Mouse (Mus musculus): Measurements from ENCODE around the gene Gm44503.

The Gm44503 gene

DNA sequence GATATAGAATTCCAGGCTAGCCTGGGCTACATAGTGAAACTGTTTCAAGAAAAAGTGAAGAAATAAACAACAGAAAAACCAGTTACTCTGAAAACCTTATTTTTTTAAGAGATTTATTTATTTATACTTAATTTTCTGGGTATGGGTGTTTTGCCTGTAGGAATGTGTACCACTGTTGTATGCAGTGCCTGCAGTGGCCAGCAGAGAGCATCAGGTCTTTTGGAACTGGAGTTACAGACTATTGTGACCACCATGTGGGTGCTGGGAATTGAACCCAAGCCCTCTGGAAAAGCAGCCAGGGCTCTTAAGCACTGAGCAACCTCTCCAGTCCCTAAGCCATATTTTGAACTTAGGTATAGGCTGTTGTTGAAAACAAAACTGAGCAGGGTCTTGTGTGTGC is 14.3 kb downstream of the Gm44503 start:
- no peak for DNase-seq (ENCODE audit: low read depth)

DNA sequence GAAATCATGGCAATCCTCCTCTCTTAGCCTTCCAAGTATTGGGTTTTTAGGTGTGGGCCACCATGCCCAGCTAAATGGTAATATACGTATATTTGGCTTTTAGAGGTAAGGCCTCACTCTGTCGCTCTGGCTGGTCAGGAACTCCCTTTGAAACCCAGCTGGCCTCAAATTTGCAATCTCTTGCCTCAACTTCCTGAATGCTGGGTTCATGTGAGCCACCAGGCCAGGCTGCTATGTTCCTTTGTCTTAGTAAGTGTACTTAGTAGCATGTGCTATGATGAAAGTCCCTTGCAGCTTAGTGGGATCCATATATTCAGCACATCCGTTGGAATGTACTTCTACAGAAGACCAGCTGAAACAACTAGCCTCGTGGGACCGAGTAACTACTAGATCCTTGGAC is 16.1 kb downstream of the Gm44503 start:
- no peak for DNase-seq (ENCODE audit: low read depth)

DNA sequence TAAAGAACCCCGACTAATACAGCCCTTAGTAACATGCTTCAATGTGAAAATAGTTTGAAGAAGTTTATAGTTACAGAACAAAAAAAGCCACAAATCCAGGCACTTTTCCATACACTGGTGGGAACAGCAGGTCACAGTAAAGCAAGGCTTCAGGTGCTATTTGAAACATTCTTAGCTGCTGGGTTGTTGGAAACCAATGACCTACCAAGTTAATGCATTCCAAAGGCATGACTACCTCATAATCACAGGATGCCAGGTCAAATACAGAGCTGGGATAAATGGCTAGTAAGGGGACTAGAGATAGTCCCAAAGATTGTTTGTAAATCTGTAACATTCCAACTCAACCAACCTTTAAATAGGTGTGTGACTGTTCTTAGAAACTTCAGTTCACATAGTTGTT is 16.6 kb downstream of the Gm44503 start:
- DNase-seq (ENCODE audit: low read depth), result no peak

GRCm38 (mm10) chr9:72983066-72983465 is 24.4 kb downstream of the Gm44503 start:
- DNase-seq (ENCODE audit: low read depth), result no peak

DNA sequence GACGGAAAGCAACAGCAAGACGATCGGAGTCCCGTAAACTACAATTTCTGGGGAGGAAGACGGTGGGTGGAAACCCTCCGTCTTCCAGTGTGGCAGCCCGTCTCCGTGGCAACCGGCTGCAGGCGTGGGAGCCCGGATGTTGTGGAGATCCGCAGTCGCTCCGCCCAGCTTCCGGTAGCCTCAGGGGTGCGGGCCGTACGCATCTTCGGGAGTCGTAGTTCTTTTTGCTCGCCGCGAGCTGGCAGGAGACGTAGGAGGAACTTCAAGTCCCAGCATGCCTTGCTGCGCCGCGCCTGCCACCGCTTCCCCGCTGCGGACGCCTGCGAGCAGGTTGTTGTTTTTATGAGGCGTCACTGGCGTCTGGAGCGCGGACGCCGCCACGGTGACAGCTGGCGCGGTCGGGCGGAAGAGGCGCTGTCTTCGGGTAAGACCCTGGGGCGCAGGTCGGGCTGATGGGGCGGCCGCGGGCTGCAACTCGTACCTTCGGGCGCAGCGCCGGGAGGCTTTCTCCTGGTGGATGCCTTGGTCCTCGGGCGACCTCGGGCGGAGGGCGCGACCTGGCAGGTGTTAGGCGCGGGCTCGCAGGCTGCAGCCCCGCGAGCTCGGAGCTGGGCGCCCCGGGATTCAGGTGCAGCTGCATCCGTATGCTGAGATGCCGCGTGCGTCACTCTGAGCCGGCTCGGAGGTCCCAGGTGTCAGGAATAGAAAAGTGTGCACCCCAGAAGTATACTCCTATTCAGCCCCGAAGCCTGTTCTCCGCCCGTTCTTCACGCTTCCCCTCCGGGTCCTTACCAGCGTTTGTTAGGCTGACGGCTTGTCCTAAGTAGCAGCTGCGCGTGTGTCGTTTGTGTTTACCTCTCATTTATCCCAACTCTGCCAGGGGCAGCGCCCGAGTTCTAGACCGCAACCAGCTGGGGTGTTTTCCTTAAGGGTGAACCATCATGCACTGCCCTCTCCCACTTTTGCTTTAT is 26.9 kb downstream of the Gm44503 start, which contains the start of the genes Ccpg1os and Ccpg1:
Gene Ccpg1os (minus strand): TSS at position 133 of the 971 bp plus-strand sequence.
Gene Ccpg1 (plus strand): TSS at position 180 of the 971 bp plus-strand sequence.
- DNase-seq (ENCODE audit: low read depth), result peak; percentile 90

GRCm38 (mm10) chr9:72987703-72988102 is 29.1 kb downstream of the Gm44503 start:
- no peak for DNase-seq (ENCODE audit: low read depth)

GRCm38 (mm10) chr9:72988706-72989105 is 30.1 kb downstream of the Gm44503 start:
- DNase-seq (ENCODE audit: low read depth), result no peak

DNA sequence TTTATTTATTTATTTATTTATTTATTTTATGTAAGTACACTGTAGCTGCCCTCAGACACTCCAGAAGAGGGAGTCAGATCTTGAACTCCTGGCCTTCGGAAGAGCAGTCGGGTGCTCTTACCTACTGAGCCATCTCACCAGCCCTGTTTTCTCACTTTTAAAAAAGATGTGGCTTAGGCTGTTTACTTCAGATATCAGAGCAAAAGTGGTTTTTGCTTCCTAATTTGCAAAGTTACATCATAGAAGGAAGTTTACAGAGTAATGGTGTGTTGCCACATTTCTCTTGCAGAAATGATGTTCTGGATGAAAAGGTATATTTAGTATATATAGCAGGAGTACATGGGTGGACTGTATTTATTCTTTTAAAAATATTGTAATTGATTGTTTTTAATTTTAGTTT is 32.8 kb downstream of the Gm44503 start:
- no peak for DNase-seq (ENCODE audit: low read depth)

DNA sequence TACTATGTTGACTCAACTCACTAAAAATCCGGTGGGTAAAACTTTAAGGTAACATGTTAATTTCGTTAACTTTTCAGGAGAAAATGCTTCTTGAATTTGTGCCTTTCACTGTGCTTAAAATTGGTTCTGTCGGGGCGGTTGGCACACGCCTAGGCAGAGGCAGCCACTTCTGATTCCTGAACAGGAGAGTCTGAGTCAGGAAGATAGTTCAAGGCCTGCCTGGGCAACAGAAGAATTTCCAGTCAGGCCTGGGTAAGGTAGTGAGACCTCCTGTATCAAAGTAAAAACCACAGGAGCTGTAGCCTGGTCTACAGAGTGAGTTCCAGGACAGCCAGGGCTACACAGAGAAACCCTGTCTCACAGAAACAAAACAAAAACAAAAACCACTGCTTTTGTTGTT is 33.9 kb downstream of the Gm44503 start:
- no peak for DNase-seq (ENCODE audit: low read depth)

- no peak for DNase-seq (ENCODE audit: low read depth)
Observed at GRCm38 (mm10) chr9:72996167-72996566, 37.5 kb downstream of the Gm44503 start.

GRCm38 (mm10) chr9:72996806-72997205 is 38.2 kb downstream of the Gm44503 start:
- no peak for DNase-seq (ENCODE audit: low read depth)

DNA sequence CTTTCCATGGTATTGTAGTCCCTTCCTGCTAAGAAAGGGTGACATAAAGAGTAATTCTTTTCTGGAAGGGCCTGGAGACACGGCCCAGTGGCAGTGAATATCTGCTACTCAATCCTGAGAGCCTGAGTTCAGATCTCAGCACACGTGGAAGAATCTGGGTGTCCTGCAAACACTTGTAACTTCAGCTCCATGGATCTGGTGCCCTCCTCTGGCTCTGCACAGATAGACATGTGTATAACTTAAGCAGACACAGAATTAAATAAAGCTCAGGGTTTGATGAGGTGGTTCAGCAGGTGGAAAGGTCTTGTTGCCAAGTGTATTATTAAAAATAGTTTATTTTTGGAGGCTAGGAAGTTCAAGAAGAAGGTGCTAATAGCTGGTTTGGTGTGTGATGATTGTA is 41.8 kb downstream of the Gm44503 start:
- DNase-seq (ENCODE audit: low read depth), result no peak

GRCm38 (mm10) chr9:73001314-73002011 is 42.8 kb downstream of the Gm44503 start:
- DNase-seq (ENCODE audit: low read depth), result no peak

DNA sequence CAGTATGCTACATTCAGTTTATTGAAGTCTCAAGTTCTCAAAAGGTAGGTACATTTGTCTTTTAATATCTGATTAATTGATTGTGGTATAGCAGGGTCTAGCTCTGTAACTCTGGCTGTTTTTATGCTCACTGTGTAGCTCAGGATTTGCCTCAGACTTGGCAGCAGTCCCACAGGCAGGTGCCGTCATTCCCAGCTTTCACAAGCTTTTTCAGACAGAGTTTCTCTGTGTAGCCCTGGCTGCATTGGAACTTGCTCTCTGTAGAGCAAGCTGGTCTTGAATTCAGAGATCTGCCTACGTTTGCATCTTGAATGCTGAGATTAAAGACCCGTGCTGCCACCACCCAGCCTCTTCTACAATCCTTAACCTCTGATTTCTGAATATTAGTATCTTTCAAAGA is 43.5 kb downstream of the Gm44503 start:
- DNase-seq (ENCODE audit: low read depth), result no peak

- DNase-seq (ENCODE audit: low read depth), result no peak
Observed at GRCm38 (mm10) chr9:73004076-73004475, 45.4 kb downstream of the Gm44503 start.

- no peak for DNase-seq (ENCODE audit: low read depth)
Observed at GRCm38 (mm10) chr9:73005106-73005505, 46.5 kb downstream of the Gm44503 start.

DNA sequence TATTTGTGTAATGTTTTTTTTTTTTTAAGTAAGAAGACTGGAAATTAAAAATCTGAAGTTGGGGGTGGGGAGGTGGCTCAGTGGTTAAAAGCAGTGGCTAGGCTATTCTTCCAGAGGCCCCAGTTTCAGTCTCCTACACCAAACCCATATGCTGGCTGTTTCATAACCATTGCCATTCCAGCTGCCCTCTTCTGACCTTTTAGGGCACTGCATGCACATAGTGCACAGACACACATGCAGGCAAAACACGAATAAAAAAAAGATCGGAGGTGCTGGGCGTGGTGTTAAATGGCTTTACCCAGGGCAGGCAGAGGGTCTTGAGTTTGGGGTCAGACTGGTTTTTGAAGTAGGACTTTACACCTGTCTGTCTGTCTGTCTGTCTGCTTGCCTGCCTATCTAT is 47.5 kb downstream of the Gm44503 start:
- no peak for DNase-seq (ENCODE audit: low read depth)

GRCm38 (mm10) chr9:73008384-73008783 is 49.7 kb downstream of the Gm44503 start:
- DNase-seq (ENCODE audit: low read depth), result no peak

DNA sequence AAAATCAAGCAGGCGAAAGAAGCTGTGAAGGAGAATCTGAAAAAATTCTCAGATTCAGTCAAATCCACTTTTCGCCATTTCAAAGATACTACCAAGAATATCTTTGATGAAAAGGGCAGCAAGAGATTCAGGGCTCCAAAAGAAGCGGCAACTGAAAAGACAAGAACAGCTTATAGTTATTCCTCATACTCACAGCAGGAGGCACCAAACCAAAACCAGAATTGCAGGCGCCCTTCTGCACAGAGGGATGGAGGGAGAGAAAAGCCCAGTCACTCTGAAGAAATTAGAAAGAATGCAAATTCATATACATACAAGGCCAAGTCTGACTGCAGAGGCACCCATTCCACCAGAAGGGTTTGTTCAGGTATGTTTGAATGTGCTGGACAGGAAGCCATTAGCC is 54.0 kb downstream of the Gm44503 start:
- no peak for DNase-seq (ENCODE audit: low read depth)

GRCm38 (mm10) chr9:73014724-73015123 is 56.1 kb downstream of the Gm44503 start:
- no peak for DNase-seq (ENCODE audit: low read depth)

GRCm38 (mm10) chr9:73019841-73020240 is 61.2 kb downstream of the Gm44503 start:
- no peak for DNase-seq (ENCODE audit: low read depth)

GRCm38 (mm10) chr9:73020566-73021097 is 62.0 kb downstream of the Gm44503 start:
- no peak for DNase-seq (ENCODE audit: low read depth)

Data from c-Kit-positive CD71-positive TER-119-negative erythroid progenitor cells, embryonic 14.5 days (primary cell).